Mouse (Mus musculus) lung, postnatal 0 days (tissue): ENCODE measurements around the gene Hmcn1.

ENCODE experiments used
- CTCF ChIP-seq: IDR thresholded peaks from 2 replicates; pipeline ENCODE4 v1.5.1; 2016; ENCODE audit warnings: antibody characterized with exemption, mild to moderate bottlenecking
- EP300 ChIP-seq: IDR thresholded peaks from 2 replicates; pipeline ENCODE4 v1.6.1; 2016; ENCODE audit warnings: antibody characterized with exemption, mild to moderate bottlenecking, control low read depth

- TF ChIP-seq CTCF (no peak), EP300 (no peak)
Observed at GRCm38 (mm10) chr1:150913586-150914136, 79.6 kb downstream of the Hmcn1 start.
